Mouse (Mus musculus) hindbrain, embryonic 16.5 days (tissue): ENCODE results near the gene Rab13. TPM values are rescaled to one million over a fixed set of nuclear protein-coding genes. Genes with fewer than 3 reads are reported as not detected.

Experiments
- ATAC-seq: fragments of 200-750 bp; cut with Nextera tagmentation; 2 replicates; pipeline ENCODE4 v1.8.0; 2017; ENCODE audit warnings: moderate TSS enrichment, moderate library complexity
- H3K27ac ChIP-seq: fragments of 300-500 bp; sonication (generic); 2 replicates; pipeline ENCODE4 v1.5.1; 2014; ENCODE audit warnings: low read depth, mild to moderate bottlenecking, control low read depth, low read length, moderate library complexity
- H3K27me3 ChIP-seq: fragments of 300-500 bp; sonication (generic); replicated peaks from 2 replicates; pipeline ENCODE4 v1.6.1; 2014; ENCODE audit warnings: low read length; ENCODE audit not compliant: control insufficient read depth, insufficient read depth
- H3K36me3 ChIP-seq: fragments of 300-500 bp; sonication (generic); 2 replicates; pipeline ENCODE4 v1.6.1; 2014; ENCODE audit warnings: mild to moderate bottlenecking, low read length, moderate library complexity, mixed read lengths; ENCODE audit not compliant: control insufficient read depth, insufficient read depth
- H3K4me1 ChIP-seq: fragments of 300-500 bp; sonication (generic); 2 replicates; pipeline ENCODE4 v1.6.1; 2014; ENCODE audit warnings: low read depth, low read length; ENCODE audit not compliant: control insufficient read depth, insufficient read depth
- H3K4me2 ChIP-seq: fragments of 300-500 bp; sonication (generic); 2 replicates; pipeline ENCODE4 v1.6.1; 2014; ENCODE audit warnings: mild to moderate bottlenecking, low read length, control low read depth, moderate library complexity
- H3K4me3 ChIP-seq: fragments of 300-500 bp; sonication (generic); 2 replicates; pipeline ENCODE4 v1.5.1; 2014; ENCODE audit warnings: mild to moderate bottlenecking, low read length, control low read depth, moderate library complexity
- H3K9ac ChIP-seq: fragments of 300-500 bp; sonication (generic); 2 replicates; pipeline ENCODE4 v1.6.1; 2014; ENCODE audit warnings: low read depth, mild to moderate bottlenecking, control low read depth, low read length, moderate library complexity
- H3K9me3 ChIP-seq: fragments of 300-500 bp; sonication (generic); 2 replicates; pipeline ENCODE4 v1.6.1; 2014; ENCODE audit warnings: mild to moderate bottlenecking, low read length, moderate library complexity; ENCODE audit not compliant: control insufficient read depth
- WGBS: fragments of 180-500 bp; shearing (Covaris S2); extraction: QIAGEN DNeasy Blood & Tissue Kit; methylation state at CpG from one replicate; pipeline ENCODE4 v1.1.7; 2014; 5-methylcytosine and 5-hydroxymethylcytosine counted together
- microRNA-seq: library from miRNA; unstranded; fragments of <30 nt; microRNA quantifications from one replicate; pipeline ENCODE4, GENCODE M21; 2017
- polyA plus RNA-seq: library from polyadenylated mRNA; unstranded; fragments of >200 nt; fragmentation: Nextera tagmentation; extraction: Ambion mirVana; gene quantifications from 2 replicates; pipeline ENCODE4 v1.2.1, GENCODE M21; 2015

The Rab13 gene
- polyA plus RNA-seq, 1 experiment from 2014 or later, result 21.7 TPM

DNA sequence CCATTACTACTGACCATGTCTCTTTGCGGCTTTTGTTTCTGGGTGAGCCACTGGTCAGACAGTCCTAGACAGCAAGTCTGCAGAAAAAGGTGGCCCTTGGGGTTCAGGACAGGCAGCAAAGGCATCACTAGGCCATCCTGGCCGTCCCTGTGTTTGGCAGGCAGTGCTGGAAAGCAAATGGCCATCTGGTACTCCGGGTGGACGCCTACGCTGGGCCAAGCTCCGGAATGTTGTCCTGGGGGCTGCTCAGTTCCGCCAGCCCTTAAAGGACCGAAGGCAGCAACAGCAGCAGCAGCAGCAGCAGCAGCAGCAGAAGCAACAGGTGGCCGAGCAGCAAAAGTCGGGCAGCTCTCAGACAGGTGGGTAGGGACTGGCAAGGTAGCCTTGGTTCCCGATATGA lies 61.8 kb downstream of the Rab13 start:
- 92% methylated on average over 11 of the region's 11 CpGs for WGBS
- Histone ChIP-seq H3K9me3 (no peaks in the 10 kb centered on the region), H3K4me2 (no peak overlapping the region), H3K27me3 (no peaks in the 10 kb centered on the region), H3K9ac (no peak overlapping the region), H3K36me3 (peaks cover 27% of the 10 kb centered on the region), H3K27ac (no peak overlapping the region), H3K4me3 (no peak overlapping the region), H3K4me1 (no peaks in the 10 kb centered on the region)
- ATAC-seq, result no peak

Small RNA genes lying within 50 kb of the gene (microRNA-seq; reads per million reads assigned to microRNA genes)
- gene Mir7012, result not detected

Other genes starting within 250 kb of the Rab13 start
- gene Hax1, start 214.9 kb upstream of the Rab13 start, polyA plus RNA-seq, result 114 TPM in 2 replicates
- gene 4933434E20Rik, start 162.1 kb upstream of the Rab13 start, polyA plus RNA-seq, result 207 TPM in 2 replicates
- 105 and 122 TPM in 2 replicates for gene Ubap2l, start 161.1 kb upstream of the Rab13 start, polyA plus RNA-seq
- 343 and 357 TPM in 2 replicates for gene Tpm3, start 141.0 kb upstream of the Rab13 start, polyA plus RNA-seq
- gene Nup210l, start 109.6 kb upstream of the Rab13 start, polyA plus RNA-seq, result 0.26 and 0.30 TPM in 2 replicates
- 626 and 662 TPM in 2 replicates for gene Rps27, start within 50 bp of the Rab13 start, polyA plus RNA-seq
- gene Jtb, start 17.9 kb downstream of the Rab13 start, polyA plus RNA-seq, result 93.4 and 97.0 TPM in 2 replicates
- gene Creb3l4, start 29.8 kb downstream of the Rab13 start, polyA plus RNA-seq, result 2.0 and 2.2 TPM in 2 replicates
- 40.3 and 54.2 TPM in 2 replicates for gene Slc39a1, start 34.5 kb downstream of the Rab13 start, polyA plus RNA-seq
- 19.6 and 25.3 TPM in 2 replicates for gene Crtc2, start 40.5 kb downstream of the Rab13 start, polyA plus RNA-seq
- gene Dennd4b, start 51.5 kb downstream of the Rab13 start, polyA plus RNA-seq, result 8.1 and 10.2 TPM in 2 replicates
- 9.3 and 12.1 TPM in 2 replicates for gene Gatad2b, start 79.5 kb downstream of the Rab13 start, polyA plus RNA-seq
- gene Slc27a3, start 176.2 kb downstream of the Rab13 start, polyA plus RNA-seq, result 30.1 and 30.8 TPM in 2 replicates
- 27.8 and 30.3 TPM in 2 replicates for gene Ints3, start 219.9 kb downstream of the Rab13 start, polyA plus RNA-seq